Mouse (Mus musculus): Measurements from ENCODE around the gene Irf4.

DNA sequence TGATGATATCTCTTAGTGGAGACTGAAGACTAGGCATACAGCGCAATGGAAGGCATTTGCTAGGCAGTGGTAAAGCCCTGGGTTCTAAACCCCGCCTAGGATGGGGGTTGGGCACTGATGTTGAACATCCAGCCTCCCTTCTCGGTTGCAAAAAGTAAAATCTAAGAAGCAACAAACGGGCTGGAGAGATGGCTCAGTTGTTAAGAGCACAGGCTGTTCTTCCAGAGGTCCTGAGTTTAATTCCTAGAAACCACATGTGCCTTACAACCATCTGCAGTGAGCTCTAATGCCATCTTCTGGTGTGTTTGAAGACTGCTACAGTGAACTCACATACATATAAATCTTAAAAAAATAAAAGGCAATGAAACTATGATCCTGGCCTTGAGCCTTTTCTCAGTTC is 13.2 kb downstream of the Irf4 start:
- no peak for TF ChIP-seq POLR2A (IDR thresholded peaks at IDR 0.05; ENCODE audit: extremely low read depth, insufficient read depth, low read length)
- TF ChIP-seq CTCF (IDR thresholded peaks at IDR 0.05; ENCODE audit: low read depth, low read length) = no peak
